Mouse (Mus musculus) heart, postnatal 4 days (tissue): ENCODE data around the gene 9130008F23Rik. TPM values are rescaled to one million over a fixed set of nuclear protein-coding genes. Genes with fewer than 3 reads are reported as not detected.

ENCODE experiments used
- DNase-seq: peaks from one replicate; pipeline ENCODE4 v3.0.0; 2021
- total RNA-seq, 2 experiments: library from RNA; stranded (reverse); gene quantifications; 2 replicates each; pipeline ENCODE4 v1.2.3; 2021

9130008F23Rik gene
- total RNA-seq: 1 to 10 TPM in 1 of 2 experiments, under 1 TPM in 1; 0.38 to 1.0 TPM

DNA sequence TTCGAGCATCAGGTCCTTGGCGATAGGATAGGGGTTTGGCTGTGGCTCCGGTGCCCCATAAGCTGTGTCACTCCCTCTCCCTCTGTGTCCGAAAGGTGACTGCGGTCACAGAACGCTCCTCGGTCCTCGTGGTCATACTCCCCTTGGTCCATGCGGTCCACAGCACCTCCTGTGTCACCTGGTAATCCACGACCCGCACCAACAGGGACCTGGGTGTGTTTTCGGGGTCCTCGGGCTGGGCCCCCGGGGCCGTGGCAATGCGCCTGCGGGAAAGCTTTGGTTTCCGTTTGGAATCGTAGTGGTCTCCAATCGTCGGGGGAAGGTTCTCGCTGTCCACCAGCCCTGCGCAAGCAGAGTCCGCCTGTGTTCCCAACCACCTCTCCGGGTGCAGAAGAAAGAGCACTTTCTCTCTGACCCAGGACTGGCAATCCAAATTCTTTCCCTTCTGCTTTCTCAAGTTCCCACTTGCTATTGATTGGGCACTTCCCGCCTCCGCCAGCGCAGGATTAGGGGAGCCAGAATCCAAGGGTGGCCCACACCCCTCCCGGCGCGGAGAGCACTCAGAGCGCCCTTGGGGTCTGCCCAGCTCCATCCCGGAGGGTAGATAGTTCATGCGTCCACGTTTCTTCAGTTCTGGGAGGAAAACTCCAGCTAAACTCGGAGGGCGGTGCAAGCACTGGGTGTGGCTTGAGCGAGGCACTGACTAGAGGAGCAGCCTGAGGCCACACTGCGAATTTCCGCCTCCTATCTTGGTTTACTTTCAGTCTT lies at the start of gene 9130008F23Rik:
9130008F23Rik (minus strand) TSS at position 636 of the 768 bp plus-strand sequence.
- DNase-seq: peak; percentile 59

GRCm38 (mm10) chr17:40915499-40915898 lies 35.1 kb upstream of the 9130008F23Rik start:
- no peak for DNase-seq

- DNase-seq: no peak
Measured at GRCm38 (mm10) chr17:40914250-40914649, 33.9 kb upstream of the 9130008F23Rik start, which contains the start of gene Glyatl3. Glyatl3 (minus strand) TSS chr17:40914350.

- DNase-seq: no peak
Measured at GRCm38 (mm10) chr17:40904721-40905154, 24.4 kb upstream of the 9130008F23Rik start.

DNA sequence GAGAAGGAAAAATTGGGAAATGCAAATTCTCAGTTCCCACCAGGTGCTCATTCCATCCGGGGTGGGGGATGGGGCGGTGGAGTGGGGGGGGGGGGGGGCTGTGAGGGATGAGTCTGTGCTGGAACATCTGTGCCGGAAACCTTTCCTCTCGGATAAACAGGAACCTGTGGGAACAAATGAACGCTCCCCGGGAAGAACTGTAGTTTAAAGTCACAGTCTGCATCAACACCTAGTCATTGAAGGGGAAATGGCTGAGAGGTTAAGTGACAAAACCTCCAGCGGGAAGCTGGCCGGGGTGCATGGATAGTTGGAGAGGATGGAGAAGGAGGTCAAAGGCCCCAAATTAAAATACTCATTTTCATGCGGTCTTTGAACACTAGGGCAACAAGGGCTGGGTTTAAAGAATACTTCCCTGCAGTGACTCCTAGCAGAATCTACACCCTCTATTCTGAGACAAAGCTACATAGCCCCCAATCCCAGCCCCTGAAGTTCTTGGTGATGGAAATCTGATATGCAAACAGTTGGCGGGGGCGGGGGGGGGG lies 23.8 kb upstream of the 9130008F23Rik start:
- no peak for DNase-seq

DNA sequence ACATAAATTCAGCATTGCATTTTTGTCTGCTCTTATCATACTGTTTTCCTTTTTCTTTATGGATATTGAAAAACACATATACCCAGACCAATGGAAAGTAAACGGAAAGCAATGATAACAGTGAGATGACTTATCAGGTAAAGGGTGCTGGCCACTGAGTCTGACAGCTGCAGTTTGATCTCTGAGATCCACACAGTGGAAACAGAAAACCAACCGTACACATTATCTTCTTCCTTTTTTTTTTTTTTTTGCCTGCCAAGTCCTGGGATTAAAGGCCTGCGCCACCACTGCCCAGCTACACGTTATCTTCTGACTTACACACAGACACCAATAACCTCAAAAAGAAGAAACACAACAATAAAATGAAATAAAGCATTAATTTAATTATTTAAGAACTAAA lies 23.0 kb upstream of the 9130008F23Rik start:
- no peak for DNase-seq

GRCm38 (mm10) chr17:40899783-40900363 lies 19.5 kb upstream of the 9130008F23Rik start:
- DNase-seq: no peak

- no peak for DNase-seq
Measured at GRCm38 (mm10) chr17:40896863-40897262, 16.5 kb upstream of the 9130008F23Rik start.

- DNase-seq: no peak
Measured at GRCm38 (mm10) chr17:40887849-40888536, 7.6 kb upstream of the 9130008F23Rik start.

DNA sequence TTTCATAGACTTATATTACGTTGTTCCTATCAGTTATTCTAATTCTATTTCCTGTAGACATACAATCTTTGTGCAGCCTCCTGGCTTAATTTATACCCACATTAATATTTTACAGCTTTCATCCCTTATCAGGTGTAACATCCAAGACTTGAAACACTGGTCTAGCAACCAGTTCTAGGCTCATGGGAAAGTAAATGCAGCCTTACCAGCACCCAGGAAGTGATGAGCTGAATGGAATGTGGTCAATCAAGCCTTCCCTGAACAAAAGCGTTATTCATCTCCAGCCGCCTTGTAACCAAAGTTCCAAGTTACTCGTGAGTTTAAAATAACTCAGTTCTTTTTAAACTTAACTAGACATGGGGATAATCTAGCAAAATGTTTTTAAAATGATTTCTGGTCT lies 4.8 kb upstream of the 9130008F23Rik start:
- no peak for DNase-seq

DNA sequence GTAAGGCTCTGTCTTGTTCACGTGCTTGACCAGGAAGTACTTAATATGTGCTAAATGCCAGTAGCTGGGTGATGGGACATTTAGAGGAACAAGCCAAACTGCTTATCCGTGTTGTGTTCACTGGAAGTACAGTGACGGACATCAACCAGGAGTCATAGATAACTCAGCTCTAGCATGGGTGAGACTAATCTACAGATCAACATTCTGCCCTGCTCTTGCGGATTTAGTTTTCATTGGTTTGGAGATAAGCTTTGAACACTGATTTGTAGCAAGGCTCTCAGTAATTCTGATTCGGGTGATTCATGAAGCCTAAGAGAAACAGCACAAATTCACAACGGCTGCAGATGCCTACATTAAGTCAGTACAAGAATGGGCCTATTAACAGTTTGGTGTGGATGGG lies 1.8 kb upstream of the 9130008F23Rik start:
- DNase-seq: no peak

- DNase-seq: no peak
Measured at GRCm38 (mm10) chr17:40879528-40879923, 833 bp downstream of the 9130008F23Rik start.

GRCm38 (mm10) chr17:40877741-40878140 lies 2.6 kb downstream of the 9130008F23Rik start:
- no peak for DNase-seq

DNA sequence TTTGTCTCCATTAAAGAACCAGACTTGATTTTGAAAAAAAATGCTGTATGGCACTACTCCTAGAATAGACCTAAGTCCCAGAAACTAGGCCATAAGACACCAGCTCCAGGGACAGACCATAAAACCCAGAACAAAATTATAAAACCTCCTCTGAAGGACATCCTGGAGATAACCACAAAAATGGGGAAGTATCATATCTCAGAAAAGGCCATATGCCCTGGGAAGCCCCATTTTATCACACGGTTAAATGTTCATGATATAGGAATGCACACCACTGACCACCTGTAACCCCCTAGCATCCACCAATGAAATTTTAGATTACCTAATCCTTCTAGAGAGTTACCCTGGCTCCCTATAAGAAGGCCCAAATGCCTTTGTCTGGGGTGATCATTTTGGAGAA lies 4.8 kb downstream of the 9130008F23Rik start:
- DNase-seq: no peak

DNA sequence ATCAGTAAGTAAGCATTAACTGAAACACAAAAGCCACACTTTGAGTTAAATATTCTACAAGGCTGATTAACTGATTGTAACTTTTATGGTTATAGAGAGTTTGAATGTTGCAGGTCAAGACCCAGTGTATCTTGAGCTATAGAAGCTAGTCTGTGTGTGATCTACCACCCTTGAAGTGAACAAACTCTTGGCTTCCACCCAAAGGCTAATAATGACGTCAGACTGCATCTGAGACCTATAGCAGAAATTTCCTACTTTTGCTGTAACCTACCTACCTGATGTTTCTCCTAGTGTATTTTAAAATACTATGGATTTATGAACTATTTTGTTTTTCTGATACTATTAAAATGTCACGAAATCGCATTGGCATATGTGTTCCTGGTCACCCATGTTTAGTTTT lies 5.7 kb downstream of the 9130008F23Rik start:
- no peak for DNase-seq

DNA sequence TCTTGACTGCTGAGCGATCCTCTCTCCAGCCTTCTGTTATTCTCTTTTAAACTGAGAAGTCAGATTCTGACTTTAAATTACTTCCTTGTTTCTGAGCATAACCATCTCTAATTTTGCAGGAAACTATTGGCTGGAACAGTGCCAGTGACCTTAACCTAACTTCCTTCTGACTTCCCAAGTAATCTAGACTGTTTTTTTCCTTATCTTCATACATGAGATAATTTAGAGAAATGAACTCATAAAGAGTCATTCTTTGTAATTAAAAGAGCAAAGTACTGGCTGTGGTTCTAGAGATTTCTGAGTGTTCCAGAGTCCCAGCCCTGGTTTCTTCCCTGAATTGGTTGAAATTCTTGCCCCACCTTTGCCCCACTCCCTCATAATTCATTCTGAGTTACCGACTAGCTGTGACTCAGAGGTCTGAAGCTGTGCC lies 6.8 kb downstream of the 9130008F23Rik start:
- DNase-seq: no peak

- DNase-seq: no peak
Measured at GRCm38 (mm10) chr17:40872626-40873025, 7.7 kb downstream of the 9130008F23Rik start.

- no peak for DNase-seq
Measured at GRCm38 (mm10) chr17:40868952-40869747, 11.2 kb downstream of the 9130008F23Rik start.

DNA sequence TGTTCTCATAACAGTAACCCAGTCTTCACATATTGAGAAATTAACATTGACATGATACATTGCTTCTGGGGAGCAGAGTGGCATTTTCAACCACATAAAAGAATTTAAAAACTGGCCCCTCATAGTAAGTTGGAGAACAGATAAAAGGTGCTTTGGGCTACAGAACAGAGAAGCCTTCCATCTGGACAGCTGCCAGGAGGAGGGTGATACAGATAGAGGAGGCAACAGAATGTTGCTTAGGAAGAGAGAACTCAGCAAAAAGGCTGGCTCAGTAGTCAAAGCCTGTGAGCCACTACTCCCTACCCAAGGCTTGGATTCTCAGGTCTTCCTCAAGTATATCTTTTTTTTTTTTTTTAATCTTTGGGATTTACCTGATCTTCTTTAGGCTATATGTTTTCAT lies 25.3 kb downstream of the 9130008F23Rik start:
- no peak for DNase-seq

DNA sequence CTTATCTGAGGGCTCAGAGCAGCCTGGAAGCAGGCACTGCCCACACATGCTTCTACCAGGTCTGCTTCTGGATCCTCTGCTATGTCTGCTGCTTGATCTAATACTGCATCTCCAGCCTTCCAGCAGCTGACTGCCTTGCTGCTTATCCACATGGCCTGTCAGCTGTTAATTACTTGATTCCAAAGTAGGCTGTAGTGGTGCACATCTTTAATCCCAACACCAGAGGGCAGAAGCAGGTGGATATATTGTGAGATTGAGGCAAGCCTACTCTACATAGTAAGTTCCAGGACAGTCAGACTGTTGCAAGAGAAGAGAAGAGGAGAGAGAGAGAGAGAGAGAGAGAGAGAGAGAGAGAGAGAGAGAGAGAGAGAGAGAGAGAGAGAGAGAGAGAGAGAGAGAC lies 43.1 kb downstream of the 9130008F23Rik start:
- DNase-seq: peak; percentile 15

DNA sequence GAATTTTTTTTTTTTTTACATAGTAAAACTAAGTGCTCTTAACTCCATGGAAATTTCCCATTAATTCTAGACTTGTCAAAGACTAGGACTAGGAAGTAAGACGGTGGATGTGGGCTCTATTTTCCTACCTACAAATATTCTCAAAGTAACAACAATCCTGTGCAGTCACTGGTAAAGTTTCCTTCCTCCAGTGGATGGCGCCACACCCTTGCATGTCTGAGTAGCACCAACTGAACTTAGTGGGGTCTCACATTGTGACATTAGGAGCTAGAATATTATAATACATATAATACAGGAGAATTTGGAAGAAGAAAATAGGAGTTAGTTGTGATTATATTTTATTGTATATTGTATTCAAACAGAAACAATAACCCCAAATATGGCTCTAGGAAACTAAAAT lies 48.5 kb downstream of the 9130008F23Rik start:
- peak; percentile 6 for DNase-seq
